Mouse (Mus musculus): Measurements from ENCODE around the gene Ttll8.
A peak's percentile ranks its signal among the peaks of the same experiment; 100 is the strongest.

The Ttll8 gene

DNA sequence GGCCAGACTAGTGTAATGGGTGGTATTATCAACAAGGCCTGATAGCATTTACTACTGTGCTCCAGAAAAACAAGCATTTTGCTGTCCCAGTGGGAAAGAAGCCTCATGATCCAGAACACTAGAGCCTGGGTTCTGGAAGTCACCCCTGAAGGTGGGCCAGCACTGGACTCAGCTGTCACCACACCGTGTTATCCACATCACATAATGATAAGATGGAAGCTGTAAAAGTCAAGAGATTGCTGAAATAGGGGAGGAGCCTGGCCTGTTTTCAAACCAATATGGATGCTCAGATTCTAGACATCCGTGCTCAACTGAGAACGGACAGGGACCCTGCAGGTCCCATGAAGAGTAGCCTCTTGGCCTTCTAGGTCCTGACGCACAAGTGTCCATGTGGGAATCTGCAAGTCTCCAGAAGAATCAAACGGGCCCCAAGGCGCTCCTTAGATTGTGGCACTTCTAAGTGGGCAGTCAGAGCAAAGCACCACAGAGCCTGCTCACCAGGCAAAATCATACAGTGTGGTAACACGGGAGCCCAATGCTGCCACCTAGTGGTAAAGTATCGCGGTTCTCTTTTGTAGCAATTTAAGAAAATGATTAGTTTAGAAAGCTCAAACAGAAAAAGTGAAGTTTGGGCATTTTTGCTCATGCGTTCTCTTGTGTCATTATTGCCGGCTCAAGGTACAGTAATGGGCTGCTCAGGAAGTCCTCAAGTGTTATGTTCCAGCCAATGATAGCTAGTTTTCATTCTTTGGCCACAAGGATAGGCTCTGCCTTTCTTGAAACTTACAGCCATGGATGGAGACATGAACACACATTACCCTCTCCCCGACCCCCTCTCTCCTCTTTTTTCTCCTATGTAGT lies 32.9 kb downstream of the Ttll8 start:
- peak; percentile 93 for DNase-seq (ENCODE audit: low spot score)

DNA sequence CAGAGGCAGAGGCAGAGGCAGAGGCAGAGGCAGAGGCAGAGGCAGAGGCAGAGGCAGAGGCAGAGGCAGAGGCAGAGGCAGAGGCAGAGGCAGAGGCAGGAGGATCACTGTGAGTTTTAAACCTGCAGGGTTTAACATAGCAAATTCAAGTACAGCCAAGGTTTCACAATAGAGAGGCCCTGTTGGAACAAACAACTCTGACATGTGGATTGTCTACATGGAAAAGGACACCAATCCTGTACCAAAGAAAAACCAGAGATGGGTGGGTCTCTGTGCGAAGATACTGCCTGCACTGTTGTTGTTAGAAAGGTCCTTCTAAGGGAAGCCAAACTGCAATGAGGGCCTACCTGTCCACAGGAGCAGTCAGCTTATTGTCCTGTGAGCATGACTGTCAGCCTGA lies 34.2 kb downstream of the Ttll8 start:
- DNase-seq (ENCODE audit: low spot score) = no peak

DNA sequence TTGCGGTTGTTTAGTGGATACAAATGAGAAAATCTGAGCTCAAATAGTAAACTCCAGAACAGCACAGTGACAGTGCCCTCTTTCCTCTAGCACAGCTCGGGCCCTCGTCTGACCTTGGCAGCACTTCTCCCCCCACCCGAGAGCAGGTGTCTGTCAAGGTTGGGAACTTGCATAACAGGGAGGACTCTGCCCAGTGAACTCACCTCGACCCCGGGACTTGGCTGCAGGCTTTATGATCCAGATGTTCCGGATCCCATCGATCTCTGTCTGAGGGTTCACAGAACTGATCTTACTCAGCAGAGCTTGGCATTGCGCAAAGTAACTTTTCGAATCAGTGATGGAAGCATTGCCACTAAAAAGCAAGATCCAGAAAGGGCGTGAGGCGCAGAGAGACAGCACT lies 34.9 kb downstream of the Ttll8 start:
- no peak for DNase-seq (ENCODE audit: low spot score)

DNA sequence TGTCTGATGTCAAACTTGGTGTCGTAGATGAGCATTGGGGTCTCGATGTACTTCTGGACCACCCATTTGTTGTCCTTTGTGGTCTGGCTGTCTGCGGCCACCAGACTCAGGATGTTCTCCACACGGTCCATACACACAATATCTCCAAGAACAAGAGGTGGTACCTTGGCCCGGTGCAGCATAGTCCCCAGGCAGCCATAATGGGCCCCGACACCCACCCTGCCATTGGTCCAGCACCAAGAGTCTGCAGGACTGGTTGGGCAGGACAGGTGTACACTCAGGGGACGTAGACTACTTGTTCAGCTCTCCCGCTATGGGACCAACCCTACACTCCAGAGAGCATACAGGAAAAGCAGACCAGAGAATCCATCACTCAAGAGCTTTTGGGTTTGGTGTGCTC lies 37.1 kb downstream of the Ttll8 start:
- no peak for DNase-seq (ENCODE audit: low spot score)

DNA sequence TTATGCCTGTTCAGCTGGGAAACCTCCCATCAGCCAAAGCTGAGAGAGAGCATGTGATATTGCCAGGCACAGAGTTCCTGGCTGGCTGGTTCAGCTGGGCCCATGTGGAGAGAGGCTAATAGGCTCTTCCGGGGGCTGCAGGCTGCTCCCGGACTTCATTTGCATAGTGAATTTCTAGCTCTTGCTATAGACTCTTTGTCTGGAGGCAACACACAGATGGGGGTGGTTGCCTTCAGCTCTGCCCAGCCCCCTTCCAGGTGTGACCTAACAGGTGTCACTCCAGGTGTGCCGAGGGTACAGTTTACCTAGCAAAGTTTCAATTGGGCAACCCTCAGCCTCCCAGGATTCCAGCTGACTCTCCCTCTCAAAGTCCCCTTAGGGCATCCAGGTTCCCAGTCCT lies 37.9 kb downstream of the Ttll8 start:
- no peak for DNase-seq (ENCODE audit: low spot score)

DNA sequence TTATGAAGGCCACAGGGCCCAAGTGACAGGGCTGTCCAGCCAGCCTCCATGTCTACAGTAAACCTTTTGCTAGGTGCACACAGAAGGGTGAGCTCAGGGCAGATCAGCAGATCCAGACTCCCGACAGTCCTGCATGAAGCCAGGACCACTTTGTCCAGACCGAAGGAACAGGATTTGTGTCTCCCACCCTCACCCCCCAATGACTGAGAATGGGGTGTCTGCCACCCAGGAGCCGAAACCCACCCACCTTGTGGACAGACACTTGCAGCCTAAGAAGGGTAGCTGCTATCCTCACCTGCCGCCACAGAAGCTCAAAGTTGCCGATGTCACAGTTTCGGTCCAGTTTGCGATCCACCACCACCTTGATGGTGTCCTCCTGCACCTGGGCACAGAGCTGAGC lies 39.2 kb downstream of the Ttll8 start:
- no peak for DNase-seq (ENCODE audit: low spot score)

DNA sequence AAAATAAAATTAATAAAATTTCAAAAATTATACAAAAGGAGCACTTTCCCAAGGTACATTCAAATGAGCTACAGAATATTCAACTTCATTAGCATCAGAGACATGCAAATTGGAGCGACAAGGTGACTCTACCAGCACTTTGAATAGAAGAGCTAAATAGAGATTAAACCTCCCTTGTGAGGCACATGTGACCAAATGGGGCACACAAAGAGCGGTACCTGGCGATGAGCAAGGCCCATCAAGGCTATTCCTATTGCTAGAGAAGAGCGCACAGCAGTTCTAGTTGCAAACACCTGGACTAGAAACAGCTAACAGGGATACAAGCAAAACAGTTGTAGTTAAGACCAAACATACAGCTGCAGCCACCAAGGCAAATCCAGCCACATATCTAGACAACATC lies 47.9 kb downstream of the Ttll8 start:
- no peak for DNase-seq (ENCODE audit: low spot score)

DNA sequence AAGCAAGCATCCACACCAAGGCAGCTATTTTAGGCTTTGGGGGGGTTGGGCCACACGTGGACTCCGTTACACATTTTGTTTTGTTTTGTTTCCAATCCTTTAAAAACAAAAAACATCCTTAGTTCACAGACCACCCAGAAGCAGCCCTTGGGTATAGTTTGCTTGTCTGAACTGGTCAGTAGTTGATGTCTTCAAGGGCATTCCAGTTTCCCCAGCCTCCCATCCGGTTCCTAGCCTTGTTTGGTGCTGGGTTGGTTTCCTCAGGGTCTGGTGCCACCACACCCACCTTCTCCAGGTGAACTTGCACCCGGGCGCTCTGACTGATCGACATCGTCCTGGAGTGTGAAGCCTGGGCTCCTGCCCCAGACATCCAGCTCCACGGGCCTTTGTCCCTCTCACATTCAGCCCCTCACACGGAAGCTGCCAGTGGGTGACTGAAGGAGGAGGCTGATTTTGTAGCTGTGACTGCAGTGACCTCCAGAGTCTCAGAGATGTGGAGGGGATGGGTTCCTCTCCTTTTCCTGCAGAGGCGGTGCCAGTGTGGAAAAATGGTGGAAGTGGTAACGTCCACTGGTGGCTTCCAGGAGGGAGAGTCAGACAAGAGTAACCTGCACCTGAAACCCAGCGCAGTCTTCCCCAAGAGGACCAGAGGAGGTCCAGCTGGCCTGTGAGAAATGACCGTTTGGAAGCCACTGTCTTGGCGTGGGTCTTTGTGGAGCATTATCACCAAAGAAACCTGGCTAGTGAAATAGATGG lies 50.0 kb downstream of the Ttll8 start:
- DNase-seq (ENCODE audit: low spot score) = no peak

DNA sequence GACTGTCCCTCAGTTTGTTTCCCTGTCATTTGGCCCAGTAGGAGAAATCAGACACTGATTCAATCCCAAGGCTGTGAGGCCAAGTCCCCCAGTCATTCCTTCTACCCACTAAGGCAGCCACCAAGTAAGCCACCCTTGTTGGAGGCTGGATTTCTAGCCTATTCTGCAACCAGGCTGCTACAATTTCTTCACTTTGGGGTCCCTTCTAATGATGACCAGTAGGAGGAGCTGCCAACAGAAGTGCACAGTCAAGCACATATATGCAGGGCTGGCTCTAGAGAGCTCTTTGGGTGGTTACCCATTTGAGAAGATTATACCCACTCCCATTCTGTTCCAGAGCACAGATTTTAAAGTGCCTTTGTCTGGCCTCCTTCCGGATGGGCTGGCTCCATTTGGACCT lies 51.1 kb downstream of the Ttll8 start:
- DNase-seq (ENCODE audit: low spot score) = peak; percentile 55

DNA sequence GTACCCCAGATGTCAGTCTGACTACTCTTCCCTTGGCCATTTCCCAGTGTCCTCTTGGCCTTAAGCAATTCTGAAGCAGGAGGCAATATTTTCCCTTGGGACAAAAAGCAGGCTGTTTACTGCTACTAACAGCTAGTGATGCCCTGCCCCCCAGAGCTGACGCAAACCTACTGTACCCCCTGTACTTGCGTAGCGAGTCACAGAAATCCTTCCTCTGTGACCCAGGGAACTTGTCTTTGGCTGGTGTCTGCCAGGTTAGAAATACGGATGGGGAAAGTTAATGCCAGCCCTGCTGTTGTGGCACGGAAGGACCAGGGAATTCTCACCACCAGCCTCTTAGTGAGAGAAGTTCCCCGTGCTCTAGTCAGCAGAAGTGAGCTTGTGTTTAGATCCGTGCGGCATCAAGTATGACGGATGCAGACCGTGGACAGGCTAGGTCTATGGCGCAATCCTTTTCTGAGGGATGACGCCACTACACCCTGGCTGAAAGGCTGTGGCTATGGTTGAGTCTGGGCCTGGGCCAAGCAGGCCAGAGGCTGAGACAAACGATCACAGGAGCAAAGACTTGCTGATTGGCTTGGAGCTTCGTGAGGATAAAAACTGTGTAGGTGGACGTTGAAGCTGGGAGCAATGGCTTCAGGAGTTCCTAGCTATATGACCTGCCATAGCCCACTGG lies 51.9 kb downstream of the Ttll8 start:
- DNase-seq (ENCODE audit: low spot score) = peak; percentile 89

DNA sequence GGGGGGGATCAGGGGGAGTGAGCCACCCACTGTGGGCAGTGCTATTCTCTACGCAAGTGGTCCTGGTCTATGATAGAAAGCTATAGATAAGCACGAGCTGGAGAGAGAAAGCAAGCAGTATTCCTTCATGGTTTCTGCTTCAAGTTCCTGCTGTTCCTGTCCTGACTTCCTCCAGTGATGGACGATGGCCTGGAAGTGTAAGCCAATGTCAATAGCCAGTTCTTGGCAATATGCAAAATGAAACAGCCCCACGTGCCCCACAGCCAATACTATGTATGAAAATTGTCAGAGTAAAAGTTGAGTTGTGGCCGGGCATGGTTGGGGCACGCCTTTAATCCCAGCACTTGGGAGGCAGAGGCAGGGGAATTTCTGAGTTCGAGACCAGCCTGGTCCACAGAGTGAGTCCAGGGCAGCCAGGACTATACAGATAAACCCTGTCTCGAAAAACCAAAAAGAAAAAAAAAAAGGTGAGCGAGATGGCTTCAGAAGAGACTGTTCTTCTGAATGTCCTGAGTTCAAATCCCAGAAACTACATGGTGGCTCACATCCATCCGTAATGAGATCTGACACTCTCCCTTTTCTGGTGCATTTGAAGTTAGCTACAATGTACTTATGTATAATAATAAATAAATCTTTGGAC lies 57.8 kb downstream of the Ttll8 start:
- DNase-seq (ENCODE audit: low spot score) = peak; percentile 52

DNA sequence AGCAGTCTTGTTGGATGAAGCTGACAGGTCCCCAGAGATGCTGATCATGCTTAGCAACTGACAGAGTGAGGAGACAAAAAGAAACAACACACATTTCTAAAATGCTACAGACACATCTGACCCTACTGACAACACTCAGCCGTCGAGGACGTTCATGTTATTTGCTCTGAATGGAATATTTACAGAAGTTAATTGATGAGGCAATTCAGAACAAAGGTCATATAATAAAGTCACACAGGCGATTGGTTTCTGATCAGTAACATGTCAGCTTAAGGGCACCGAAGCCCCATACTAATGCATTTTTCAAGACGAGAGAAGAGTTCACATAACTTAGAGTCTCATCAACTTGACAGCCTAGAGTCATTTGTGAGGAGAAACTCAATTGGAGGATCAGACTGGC lies 58.3 kb downstream of the Ttll8 start:
- no peak for DNase-seq (ENCODE audit: low spot score)

DNA sequence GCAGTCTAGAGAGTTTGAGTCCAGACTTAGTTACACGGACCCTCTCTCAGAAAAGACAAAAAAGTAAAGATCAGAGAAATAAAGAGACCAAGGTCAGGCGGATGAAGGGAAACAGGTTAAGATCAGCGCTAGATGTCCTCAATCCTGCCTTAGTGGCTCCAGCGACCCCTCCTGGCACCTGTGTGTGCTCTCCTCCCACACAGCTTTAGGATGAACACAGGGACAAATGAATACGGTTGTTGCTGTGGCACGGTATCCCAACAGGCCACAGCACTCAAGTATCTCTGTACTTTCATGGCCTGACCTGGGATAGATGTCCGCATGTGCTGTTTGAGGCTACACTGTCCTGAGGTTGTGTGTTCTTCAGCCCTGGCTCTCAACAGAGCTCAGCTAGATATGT lies 59.1 kb downstream of the Ttll8 start:
- DNase-seq (ENCODE audit: low spot score) = no peak

DNA sequence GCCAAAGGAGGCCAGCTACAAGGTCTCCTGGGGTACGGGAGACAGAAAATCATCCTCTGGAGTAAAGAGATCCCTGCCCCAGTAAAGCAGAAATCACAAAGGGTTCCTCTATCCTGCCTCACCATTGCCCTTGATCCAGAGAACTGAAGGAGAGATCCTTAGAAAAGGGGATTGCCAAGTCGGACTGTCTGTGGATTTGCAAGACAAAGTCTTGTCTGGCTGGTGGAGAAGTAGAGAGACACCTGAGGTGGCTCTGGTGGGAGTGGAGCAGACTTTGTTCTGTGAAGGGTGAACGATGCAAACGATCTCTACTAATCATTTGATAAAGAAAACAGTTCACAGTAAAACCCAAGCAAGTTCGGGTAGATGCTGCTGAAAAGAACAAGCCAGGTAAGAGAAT lies 61.3 kb downstream of the Ttll8 start:
- no peak for DNase-seq (ENCODE audit: low spot score)

DNA sequence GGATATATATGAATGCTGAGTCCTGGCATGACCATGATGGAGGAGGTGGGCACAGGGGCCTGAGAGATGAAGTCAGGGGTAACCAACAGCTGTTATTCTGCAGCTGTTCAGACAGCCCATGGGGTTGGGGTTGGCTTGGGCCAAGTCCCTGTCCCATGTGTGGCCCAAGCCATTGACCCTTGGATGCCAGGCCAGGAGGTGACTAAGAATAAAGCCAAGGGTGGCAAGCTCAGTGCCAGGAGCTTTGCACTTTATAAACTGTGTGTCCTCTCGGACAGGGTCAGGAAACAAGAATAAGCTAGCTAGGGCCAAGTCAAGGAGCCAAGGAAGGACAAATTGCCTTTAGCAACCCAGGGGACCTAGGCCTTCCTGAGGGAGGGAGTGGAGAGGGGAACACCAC lies 62.0 kb downstream of the Ttll8 start:
- peak; percentile 68 for DNase-seq (ENCODE audit: low spot score)

DNA sequence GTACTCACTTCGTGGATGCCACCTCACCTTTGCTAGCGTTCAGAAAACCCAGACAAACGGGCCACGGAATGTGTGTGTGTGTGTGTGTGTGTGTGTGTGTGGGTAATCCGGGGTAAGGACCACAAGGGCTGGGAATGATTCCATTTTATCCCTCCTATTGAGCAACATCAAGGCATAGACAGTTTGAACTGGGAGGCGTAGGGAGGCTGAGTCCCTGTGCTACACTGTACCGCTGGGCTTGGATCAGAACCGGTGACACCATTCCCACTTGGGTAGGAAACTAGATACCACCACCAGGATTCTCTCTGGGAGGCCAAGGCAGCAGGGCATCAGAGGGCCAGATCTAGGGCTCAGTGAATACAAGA lies 62.6 kb downstream of the Ttll8 start:
- no peak for DNase-seq (ENCODE audit: low spot score)

DNA sequence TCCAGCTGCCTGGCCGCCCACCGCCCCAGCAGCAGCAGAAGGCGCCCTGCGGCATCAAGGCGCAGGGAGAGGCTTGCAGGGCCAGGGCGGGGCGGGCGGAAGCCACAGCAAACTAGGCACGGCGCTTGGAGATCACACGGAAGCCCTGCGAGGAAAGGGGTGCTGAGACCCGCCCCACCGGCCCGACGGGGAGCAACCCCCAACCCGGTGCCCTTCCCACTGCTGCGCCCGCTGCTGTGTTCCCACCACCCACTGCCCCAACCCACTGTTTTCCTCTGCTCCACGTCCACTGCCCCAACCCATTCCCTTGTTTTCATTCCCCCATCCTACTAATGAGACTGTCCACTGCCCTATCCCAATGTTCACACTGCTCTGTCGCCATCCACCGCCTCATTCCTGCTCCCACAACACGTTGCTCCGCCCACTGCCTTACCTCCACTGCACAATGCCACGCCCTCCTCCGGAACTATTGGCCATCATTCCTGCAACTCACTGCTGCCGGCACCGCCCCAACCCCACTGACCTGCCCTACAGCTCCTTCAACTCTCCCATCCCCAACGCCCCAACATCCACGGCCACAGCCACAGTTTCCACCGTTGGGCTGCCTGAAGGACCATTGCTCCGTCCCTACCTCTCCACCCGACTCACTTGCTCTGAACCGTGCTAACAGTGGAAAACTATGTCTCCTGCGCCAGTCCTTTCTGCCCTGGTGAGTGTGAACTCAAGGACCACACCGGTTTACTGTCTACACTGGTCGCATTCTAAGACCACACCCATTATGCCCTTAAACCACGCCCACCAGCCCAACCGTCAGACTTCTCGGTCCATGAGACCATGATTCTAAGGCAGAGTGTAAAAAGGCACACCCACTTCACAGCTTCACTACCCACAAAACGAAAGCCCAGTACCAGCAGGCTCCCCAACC lies 63.2 kb downstream of the Ttll8 start:
- DNase-seq (ENCODE audit: low spot score) = no peak

DNA sequence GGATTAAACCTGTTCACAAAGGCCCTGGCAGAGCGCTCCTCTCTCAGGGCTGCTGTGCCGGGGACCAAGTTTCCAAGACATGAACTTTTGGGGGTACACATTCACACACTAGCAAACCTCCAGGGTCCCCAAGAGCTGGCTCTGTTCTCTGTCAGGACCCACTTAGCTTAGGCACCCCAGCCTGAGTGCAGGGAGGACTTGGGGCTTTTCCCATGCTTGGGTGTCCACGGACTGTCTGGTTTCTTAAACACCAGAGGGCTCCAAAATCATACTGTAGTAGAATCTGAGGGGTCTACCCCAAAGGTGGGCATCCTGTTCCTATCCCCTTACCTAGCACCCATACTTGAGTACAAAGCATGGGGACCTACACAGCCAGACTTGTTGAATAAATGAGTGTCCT lies 64.2 kb downstream of the Ttll8 start:
- no peak for DNase-seq (ENCODE audit: low spot score)

DNA sequence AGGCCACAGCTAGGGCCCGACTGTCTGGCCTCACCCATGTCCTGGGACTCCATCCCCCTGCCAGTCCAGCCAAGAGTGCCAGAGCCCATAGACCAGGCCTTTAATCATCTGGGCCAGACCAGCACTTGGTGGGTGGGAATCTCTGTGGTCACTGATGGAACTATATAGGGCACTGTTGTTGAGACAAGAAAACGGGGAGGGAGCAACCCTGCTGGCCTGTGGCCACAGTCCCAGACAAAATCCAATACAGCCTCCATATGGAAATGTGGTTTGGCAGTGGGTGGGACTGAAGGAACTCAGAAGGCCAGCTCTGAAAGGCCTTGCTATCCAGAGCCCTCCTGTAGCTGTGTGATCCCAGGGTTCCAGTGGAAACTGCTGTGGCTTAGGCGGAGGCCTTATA lies 65.2 kb downstream of the Ttll8 start:
- DNase-seq (ENCODE audit: low spot score) = no peak

DNA sequence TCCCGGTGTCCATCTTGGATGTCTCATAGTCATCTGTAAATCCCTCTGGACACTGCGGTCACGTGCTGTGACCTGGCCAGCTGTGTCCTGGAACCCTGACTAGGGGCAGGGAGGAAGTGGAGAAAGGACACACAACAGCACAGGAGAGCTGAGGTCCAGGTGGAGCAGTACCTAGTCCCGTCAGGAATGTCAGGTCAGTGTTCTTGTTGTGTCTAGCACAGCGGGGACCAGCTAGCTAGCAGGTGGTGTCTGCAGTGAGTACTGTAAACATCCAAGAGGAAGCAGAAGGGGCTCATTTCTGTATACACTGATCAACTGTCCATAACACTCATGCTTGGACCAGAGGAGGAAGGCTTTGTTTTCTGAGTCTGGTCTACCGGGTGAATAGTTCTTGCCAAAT lies 68.8 kb downstream of the Ttll8 start:
- DNase-seq (ENCODE audit: low spot score) = no peak

DNA sequence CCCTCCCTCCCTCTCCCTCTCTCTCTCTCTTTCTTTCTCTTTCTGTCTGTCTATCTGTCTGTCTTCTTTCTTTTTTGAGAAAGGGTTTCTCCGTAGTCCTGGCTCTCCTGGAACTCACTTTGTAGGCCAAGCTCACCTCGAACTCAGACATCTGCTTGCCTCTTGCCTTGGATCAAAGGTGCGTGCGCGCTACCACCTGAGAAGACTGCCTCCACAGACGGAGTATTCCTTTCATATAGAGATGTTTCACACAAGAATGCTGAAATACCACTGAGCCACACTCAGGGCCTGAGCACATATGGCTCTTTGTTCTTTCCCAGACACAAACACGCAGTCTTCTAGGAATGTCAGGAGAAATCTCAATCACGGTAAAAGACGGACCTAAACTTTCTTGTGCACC lies 70.9 kb downstream of the Ttll8 start:
- DNase-seq (ENCODE audit: low spot score) = no peak

DNA sequence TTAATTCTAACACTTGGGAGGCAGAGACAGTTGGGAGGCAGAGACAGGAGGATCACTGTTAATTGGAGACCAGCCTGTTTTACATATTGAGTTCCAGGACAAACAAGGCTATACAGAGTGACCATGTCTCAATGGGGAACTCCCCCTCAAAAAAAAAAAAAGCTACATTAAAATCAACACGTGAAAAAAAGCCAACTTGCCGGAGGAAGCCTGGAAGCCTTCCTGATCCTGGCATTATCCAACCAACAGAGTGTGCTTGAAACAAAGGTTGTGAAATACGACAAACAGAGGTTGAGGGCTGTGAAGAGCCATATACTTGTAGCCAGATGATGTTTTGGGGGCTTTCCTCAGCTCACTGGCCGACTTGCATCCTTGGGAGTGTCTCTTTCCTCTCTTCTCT lies 71.4 kb downstream of the Ttll8 start:
- DNase-seq (ENCODE audit: low spot score) = peak; percentile 67
